Mouse (Mus musculus): Measurements from ENCODE around the gene Scrg1. TPM values are rescaled to one million over a fixed set of nuclear protein-coding genes. Genes with fewer than 3 reads are reported as not detected.
"Not testable (repeated sequence)": the region's sequence is repeated elsewhere in the genome, so short reads cannot be mapped to it uniquely, and the experiment has no call there.

The Scrg1 gene
- total RNA-seq, 2 experiments from 2014 or later = 33.4 to 47.5 TPM

DNA sequence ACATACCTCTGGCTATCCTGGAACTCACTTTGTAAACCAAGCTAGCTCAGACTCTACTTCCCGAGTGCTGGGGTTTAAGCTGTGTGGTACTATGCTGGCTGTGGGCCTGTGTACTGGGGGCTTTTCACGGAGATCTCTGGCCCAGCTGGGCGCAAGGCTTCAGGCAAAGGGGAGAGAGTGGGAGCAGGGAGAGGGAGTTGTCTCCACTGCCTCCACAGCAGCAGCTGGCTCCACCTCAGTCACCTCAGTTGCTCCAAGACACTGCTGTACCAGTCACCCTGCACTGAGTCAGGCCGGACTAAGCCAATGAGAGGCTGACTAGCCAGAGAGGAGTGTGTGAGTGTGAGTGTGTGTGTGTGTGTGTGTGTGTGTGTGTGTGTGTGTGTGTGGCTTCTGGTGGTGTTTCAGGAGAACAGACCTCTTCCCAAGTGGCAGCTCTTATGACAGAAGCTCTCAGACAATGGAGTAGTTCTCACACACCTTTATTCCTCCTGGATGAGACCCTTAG lies 51.9 kb downstream of the Scrg1 start:
- DNase-seq (ENCODE audit: low spot score in 2 of 2) = no peak

DNA sequence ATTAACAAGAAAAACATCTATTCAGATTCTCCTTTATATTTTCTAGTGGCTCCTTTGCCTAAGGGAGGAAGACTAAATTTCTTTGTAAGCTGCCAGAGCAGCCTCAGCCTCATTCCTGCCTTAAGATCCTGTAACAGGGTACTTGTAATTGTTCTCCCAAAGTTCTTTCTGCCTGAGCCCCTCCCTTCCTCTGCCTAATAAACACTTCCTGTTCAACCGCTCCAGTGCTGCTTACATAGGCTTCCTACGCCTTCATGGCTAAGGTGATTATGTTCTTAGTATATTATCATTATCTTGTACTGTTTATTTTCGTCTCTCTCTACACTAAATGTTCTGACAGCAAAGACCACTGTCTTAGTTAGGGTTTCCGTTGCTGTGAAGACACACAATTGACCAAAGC lies 52.9 kb downstream of the Scrg1 start:
- DNase-seq (ENCODE audit: low spot score in 2 of 2) = no peak

- DNase-seq (ENCODE audit: low spot score in 2 of 2) = no peak
These were observed 55.1 kb downstream of the Scrg1 start for GRCm38 (mm10) chr8:57510791-57511315.

GRCm38 (mm10) chr8:57511316-57512118 lies 55.8 kb downstream of the Scrg1 start, which contains the start of gene Hmgb2:
Hmgb2 (plus strand) TSS chr8:57511907.
- peak; percentile 99 for DNase-seq (ENCODE audit: low spot score in 2 of 2)

DNA sequence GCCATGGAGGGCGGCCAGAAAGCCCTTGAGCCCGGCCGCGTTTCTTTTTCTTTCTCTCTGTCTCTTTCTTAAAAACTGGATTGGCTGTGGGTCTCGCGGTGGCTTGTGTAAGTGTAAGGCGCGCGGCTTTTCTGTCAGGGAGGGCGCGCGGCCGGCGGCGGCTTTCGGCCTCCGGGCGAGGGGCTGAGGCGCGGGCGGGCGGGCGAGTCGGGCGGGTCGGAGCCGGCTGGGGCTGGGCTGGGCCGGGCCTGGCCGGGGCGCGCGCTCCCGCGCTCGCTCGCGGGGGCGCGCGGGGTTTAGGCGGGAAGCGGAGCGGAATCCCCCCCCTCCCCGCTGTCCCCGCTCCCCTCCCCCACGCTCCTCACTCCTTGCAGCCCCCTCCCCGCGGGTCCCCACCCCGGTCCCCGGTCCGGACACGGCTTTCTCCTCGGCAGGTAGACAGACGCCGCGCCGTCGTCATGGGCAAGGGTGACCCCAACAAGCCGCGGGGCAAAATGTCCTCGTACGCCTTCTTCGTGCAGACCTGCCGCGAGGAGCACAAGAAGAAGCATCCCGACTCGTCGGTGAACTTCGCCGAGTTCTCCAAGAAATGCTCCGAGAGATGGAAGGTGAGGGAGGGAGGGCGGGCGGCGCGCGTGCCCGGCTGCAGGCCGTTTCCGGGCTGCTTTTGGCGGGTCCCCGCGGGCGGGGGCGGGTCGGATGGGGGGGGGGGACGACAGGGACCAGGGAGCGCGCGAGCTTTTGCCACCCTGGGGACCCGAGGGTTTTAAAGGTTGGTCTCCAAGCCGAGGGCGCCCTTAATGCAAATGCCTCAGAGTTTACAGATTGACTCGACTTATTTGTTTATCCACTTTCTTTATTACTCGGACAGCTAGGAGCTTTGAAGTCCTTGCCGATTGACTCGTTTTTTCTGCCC lies 56.7 kb downstream of the Scrg1 start:
- no peak for DNase-seq (ENCODE audit: low spot score in 2 of 2)

DNA sequence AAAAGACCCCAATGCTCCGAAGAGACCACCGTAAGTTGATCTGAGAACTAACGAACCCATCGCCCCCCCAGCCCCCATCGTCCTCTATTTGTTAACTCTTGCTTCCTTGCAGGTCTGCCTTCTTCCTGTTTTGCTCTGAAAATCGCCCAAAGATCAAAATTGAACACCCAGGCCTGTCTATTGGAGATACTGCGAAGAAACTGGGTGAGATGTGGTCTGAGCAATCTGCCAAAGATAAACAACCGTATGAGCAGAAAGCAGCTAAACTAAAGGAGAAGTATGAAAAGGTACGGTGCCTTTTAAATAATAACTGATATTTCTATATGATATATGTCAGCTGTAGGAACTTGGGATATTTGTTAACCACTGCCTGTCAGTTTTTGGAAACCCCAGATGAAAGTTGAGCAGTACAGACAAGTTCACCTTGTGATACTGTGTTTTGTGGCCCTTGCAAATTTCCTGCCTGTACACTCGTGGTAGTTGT lies 57.5 kb downstream of the Scrg1 start:
- not testable (repeated sequence) for DNase-seq (ENCODE audit: low spot score in 2 of 2)

GRCm38 (mm10) chr8:57516685-57517084 lies 61.0 kb downstream of the Scrg1 start:
- not testable (repeated sequence) for DNase-seq (ENCODE audit: low spot score in 2 of 2)

DNA sequence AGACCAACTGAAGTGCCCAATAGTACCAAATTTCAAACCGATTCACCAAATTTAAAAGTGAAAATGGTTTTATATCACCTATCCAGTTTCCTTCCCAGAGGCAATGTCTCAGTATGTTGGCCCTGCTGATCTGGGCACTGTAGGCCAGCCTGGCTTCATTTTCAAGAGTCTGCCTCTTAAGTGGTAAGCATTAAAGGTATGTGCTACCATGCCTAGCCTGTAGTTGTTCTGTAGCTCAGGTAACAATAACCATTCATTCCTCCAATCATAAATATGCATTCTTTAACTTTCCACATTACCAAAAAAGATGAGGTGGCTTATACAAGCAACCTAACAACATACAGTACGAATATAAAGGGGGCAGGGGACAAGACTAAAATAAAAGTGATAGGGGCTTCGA lies 62.0 kb downstream of the Scrg1 start:
- DNase-seq (ENCODE audit: low spot score in 2 of 2) = no peak

DNA sequence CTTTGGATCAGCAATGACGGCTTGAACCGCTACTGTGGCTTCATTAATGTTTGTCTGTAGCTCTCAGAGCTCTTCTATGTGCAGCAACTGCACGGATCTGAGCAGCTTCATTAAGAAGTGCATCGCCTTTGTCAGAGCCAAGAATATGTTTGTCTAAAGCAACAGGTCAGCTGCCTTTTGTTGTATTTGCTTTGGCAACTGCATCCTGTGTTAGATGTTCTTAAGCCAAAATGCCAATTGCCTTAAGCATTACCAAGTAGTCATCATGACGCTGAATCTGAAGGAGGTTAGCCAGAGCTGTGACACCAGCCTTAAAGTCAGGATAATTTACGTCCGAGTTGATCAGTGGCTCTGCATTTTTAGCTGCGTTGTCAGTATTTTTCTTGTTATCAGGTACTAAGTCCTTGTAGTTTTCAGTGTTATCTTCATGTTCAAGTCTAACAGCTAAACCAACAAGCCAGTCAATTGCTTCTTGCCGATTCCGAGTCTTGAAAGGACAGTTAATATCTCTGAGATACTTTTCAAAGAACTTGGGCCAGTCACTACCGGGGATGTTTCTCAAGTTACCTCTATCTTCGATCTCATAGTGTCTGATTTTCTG lies 64.6 kb downstream of the Scrg1 start:
- no peak for DNase-seq (ENCODE audit: low spot score in 2 of 2)

Other genes with a start within 250 kb of the Scrg1 start
- not detected for gene Hand2, start 134.9 kb upstream of the Scrg1 start, total RNA-seq (2021)
- gene Sap30, start 31.9 kb downstream of the Scrg1 start, total RNA-seq (2021) = 10 to 100 TPM; 12.2 to 14.3 TPM
- 1 to 10 TPM; 2.8 to 5.2 TPM for gene Hmgb2, start 56.0 kb downstream of the Scrg1 start, total RNA-seq (2021)
- 10 to 100 TPM; 10.2 to 12.3 TPM for gene Galnt7, start 197.1 kb downstream of the Scrg1 start, total RNA-seq (2021)